Mouse (Mus musculus) inflammation-experienced regulatory T-cells, adult 6 months (primary cell): ENCODE measurements around the gene Litaf. TPM values are rescaled to one million over a fixed set of nuclear protein-coding genes. Genes with fewer than 3 reads are reported as not detected.

ENCODE experiments used
- ATAC-seq: one replicate; pipeline ENCODE4 v1.8.0; 2017
- polyA plus RNA-seq, 3 experiments: library from polyadenylated mRNA; unstranded; fragments of 100-300 nt; shearing (Covaris generic); gene quantifications; one replicate each; pipeline ENCODE4 v1.2.1; 2017

The Litaf gene
- 10 to 100 TPM; 29.9 to 99.4 (median 39.3) TPM for polyA plus RNA-seq

- peak; percentile 98 for ATAC-seq
Measured at GRCm38 (mm10) chr16:11066029-11066832, at the start of gene Litaf. Gene Litaf (minus strand): TSS chr16:11066157.

- ATAC-seq: no peak
Measured at GRCm38 (mm10) chr16:11109198-11109740, 43.3 kb upstream of the Litaf start.

- ATAC-seq: no peak
Measured at GRCm38 (mm10) chr16:11104905-11105304, 38.9 kb upstream of the Litaf start.

GRCm38 (mm10) chr16:11097301-11097700 lies 31.3 kb upstream of the Litaf start:
- ATAC-seq: no peak

GRCm38 (mm10) chr16:11093717-11094386 lies 27.9 kb upstream of the Litaf start:
- ATAC-seq: no peak

- ATAC-seq: no peak
Measured at GRCm38 (mm10) chr16:11092523-11092922, 26.6 kb upstream of the Litaf start.

GRCm38 (mm10) chr16:11092061-11092460 lies 26.1 kb upstream of the Litaf start:
- no peak for ATAC-seq

GRCm38 (mm10) chr16:11090836-11091570 lies 25.0 kb upstream of the Litaf start:
- no peak for ATAC-seq

GRCm38 (mm10) chr16:11086856-11087588 lies 21.1 kb upstream of the Litaf start:
- ATAC-seq: no peak

- no peak for ATAC-seq
Measured at GRCm38 (mm10) chr16:11086299-11086698, 20.3 kb upstream of the Litaf start.

GRCm38 (mm10) chr16:11084181-11084580 lies 18.2 kb upstream of the Litaf start:
- no peak for ATAC-seq

GRCm38 (mm10) chr16:11078216-11078869 lies 12.4 kb upstream of the Litaf start:
- peak; percentile 63 for ATAC-seq

GRCm38 (mm10) chr16:11077601-11078201 lies 11.7 kb upstream of the Litaf start:
- ATAC-seq: peak; percentile 74

- no peak for ATAC-seq
Measured at GRCm38 (mm10) chr16:11073060-11073459, 7.1 kb upstream of the Litaf start.

- ATAC-seq: no peak
Measured at GRCm38 (mm10) chr16:11072454-11072853, 6.5 kb upstream of the Litaf start.

GRCm38 (mm10) chr16:11071887-11072286 lies 5.9 kb upstream of the Litaf start:
- no peak for ATAC-seq

GRCm38 (mm10) chr16:11071176-11071575 lies 5.2 kb upstream of the Litaf start:
- no peak for ATAC-seq

- ATAC-seq: no peak
Measured at GRCm38 (mm10) chr16:11069710-11070420, 3.9 kb upstream of the Litaf start.

- ATAC-seq: no peak
Measured at GRCm38 (mm10) chr16:11069271-11069670, 3.3 kb upstream of the Litaf start.

- ATAC-seq: no peak
Measured at GRCm38 (mm10) chr16:11068666-11069065, 2.7 kb upstream of the Litaf start.

- ATAC-seq: no peak
Measured at GRCm38 (mm10) chr16:11066833-11067191, 855 bp upstream of the Litaf start.
